Mouse (Mus musculus): ENCODE results near the gene Olfr1394. TPM values are rescaled to one million over a fixed set of nuclear protein-coding genes. Genes with fewer than 3 reads are reported as not detected.
A peak's percentile ranks its signal among the peaks of the same experiment; 100 is the strongest.
"Not testable (repeated sequence)": the region's sequence is repeated elsewhere in the genome, so short reads cannot be mapped to it uniquely, and the experiment has no call there.

Olfr1394 gene
- polyA plus RNA-seq, 1 experiment from 2014 or later = not detected

GRCm38 (mm10) chr11:49124169-49124568 lies 30.0 kb upstream of the Olfr1394 start:
- DNase-seq (ENCODE audit: low spot score, missing footprints) = no peak
- 85% methylated on average over 2 of the region's 2 CpGs for WGBS
- Histone ChIP-seq H3K27me3 (ENCODE audit: control insufficient read depth, insufficient read depth, low read length) (no peaks in the 10 kb centered on the region), H3K4me1 (ENCODE audit: control insufficient read depth, insufficient read depth, low read length) (no peaks in the 10 kb centered on the region), H3K9ac (ENCODE audit: low read length) (no peak overlapping the region), H3K36me3 (ENCODE audit: control insufficient read depth, insufficient read depth, low read length) (no peaks in the 10 kb centered on the region), H3K4me3 (ENCODE audit: low read depth, low read length) (no peak overlapping the region), H3K9me3 (ENCODE audit: control insufficient read depth, low read length) (no peaks in the 10 kb centered on the region), H3K4me2 (no peak overlapping the region), H3K27ac (ENCODE audit: low read depth, low read length) (no peak overlapping the region)
- ATAC-seq (ENCODE audit: low FRiP score) = no peak

GRCm38 (mm10) chr11:49141974-49142373 lies 12.2 kb upstream of the Olfr1394 start, which contains the start of gene Olfr1395:
TSS of gene Olfr1395 (plus strand) at chr11:49142274.
- Histone ChIP-seq H3K36me3 (ENCODE audit: control insufficient read depth, insufficient read depth, low read length) (no peaks in the 10 kb centered on the region), H3K27me3 (ENCODE audit: control insufficient read depth, insufficient read depth, low read length) (no peaks in the 10 kb centered on the region), H3K4me3 (ENCODE audit: low read depth, low read length) (no peak within 1 kb of the TSS), H3K4me1 (ENCODE audit: control insufficient read depth, insufficient read depth, low read length) (no peaks in the 10 kb centered on the region), H3K9ac (ENCODE audit: low read length) (no peak within 1 kb of the TSS), H3K27ac (ENCODE audit: low read depth, low read length) (no peak within 1 kb of the TSS), H3K9me3 (ENCODE audit: control insufficient read depth, low read length) (no peaks in the 10 kb centered on the region), H3K4me2 (no peak within 1 kb of the TSS)
- WGBS = 90% methylated on average over 6 of the region's 6 CpGs
- ATAC-seq (ENCODE audit: low FRiP score) (no peak), DNase-seq (ENCODE audit: low spot score, missing footprints) (no peak)

GRCm38 (mm10) chr11:49156821-49157814 lies 2.9 kb downstream of the Olfr1394 start:
- Histone ChIP-seq H3K9me3 (ENCODE audit: control insufficient read depth, low read length) (no peaks in the 10 kb centered on the region), H3K36me3 (ENCODE audit: control insufficient read depth, insufficient read depth, low read length) (no peaks in the 10 kb centered on the region), H3K27ac (ENCODE audit: low read depth, low read length) (no peak overlapping the region), H3K27me3 (ENCODE audit: control insufficient read depth, insufficient read depth, low read length) (no peaks in the 10 kb centered on the region), H3K9ac (ENCODE audit: low read length) (no peak overlapping the region), H3K4me2 (no peak overlapping the region), H3K4me1 (ENCODE audit: control insufficient read depth, insufficient read depth, low read length) (no peaks in the 10 kb centered on the region), H3K4me3 (ENCODE audit: low read depth, low read length) (no peak overlapping the region)
- 95% methylated on average over 2 of the region's 2 CpGs for WGBS
- ATAC-seq (ENCODE audit: low FRiP score) = no peak
- DNase-seq (ENCODE audit: low spot score, missing footprints) = peak; percentile 53

- peaks cover 8% of the 10 kb centered on the region for H3K27me3 ChIP-seq (ENCODE audit: control insufficient read depth, insufficient read depth, low read length)
- H3K36me3 ChIP-seq (ENCODE audit: control insufficient read depth, insufficient read depth, low read length) = no peaks in the 10 kb centered on the region
- H3K4me1 ChIP-seq (ENCODE audit: control insufficient read depth, insufficient read depth, low read length) = peaks cover 5% of the 10 kb centered on the region; the same call in 1 of the 2 replicates
- peak overlapping the region; percentile 28 for H3K4me3 ChIP-seq (ENCODE audit: low read depth, low read length)
- peak; percentile 84 for ATAC-seq (ENCODE audit: low FRiP score)
- no peak overlapping the region for H3K27ac ChIP-seq (ENCODE audit: low read depth, low read length)
- DNase-seq (ENCODE audit: low spot score, missing footprints) = peak; percentile 92
- H3K4me2 ChIP-seq = peak overlapping the region; percentile 61
- H3K9me3 ChIP-seq (ENCODE audit: control insufficient read depth, low read length) = no peaks in the 10 kb centered on the region
- WGBS = 6% methylated on average over 50 of the region's 50 CpGs
- peak overlapping the region; percentile 45; the same call in 1 of the 2 replicates for H3K9ac ChIP-seq (ENCODE audit: low read length)
Observed at GRCm38 (mm10) chr11:49168839-49169611, 14.8 kb downstream of the Olfr1394 start.

- no peak overlapping the region for H3K9ac ChIP-seq (ENCODE audit: low read length)
- H3K36me3 ChIP-seq (ENCODE audit: control insufficient read depth, insufficient read depth, low read length) = no peaks in the 10 kb centered on the region
- no peak overlapping the region for H3K4me2 ChIP-seq
- no peak overlapping the region for H3K27ac ChIP-seq (ENCODE audit: low read depth, low read length)
- DNase-seq (ENCODE audit: low spot score, missing footprints) = no peak
- peaks cover 8% of the 10 kb centered on the region for H3K27me3 ChIP-seq (ENCODE audit: control insufficient read depth, insufficient read depth, low read length)
- H3K4me3 ChIP-seq (ENCODE audit: low read depth, low read length) = no peak overlapping the region
- ATAC-seq (ENCODE audit: low FRiP score) = no peak
- no peaks in the 10 kb centered on the region for H3K9me3 ChIP-seq (ENCODE audit: control insufficient read depth, low read length)
- peaks cover 5% of the 10 kb centered on the region; the same call in 1 of the 2 replicates for H3K4me1 ChIP-seq (ENCODE audit: control insufficient read depth, insufficient read depth, low read length)
- 94% methylated on average over 4 of the region's 4 CpGs for WGBS
Observed at GRCm38 (mm10) chr11:49170576-49170975, 16.4 kb downstream of the Olfr1394 start.

- H3K4me1 ChIP-seq (ENCODE audit: control insufficient read depth, insufficient read depth, low read length) = no peaks in the 10 kb centered on the region
- no peaks in the 10 kb centered on the region for H3K9me3 ChIP-seq (ENCODE audit: control insufficient read depth, low read length)
- H3K36me3 ChIP-seq (ENCODE audit: control insufficient read depth, insufficient read depth, low read length) = no peaks in the 10 kb centered on the region
- no peak overlapping the region for H3K27ac ChIP-seq (ENCODE audit: low read depth, low read length)
- no peak overlapping the region for H3K9ac ChIP-seq (ENCODE audit: low read length)
- H3K27me3 ChIP-seq (ENCODE audit: control insufficient read depth, insufficient read depth, low read length) = no peaks in the 10 kb centered on the region
- 90% methylated on average over 8 of the region's 8 CpGs for WGBS
- H3K4me3 ChIP-seq (ENCODE audit: low read depth, low read length) = no peak overlapping the region
- DNase-seq (ENCODE audit: low spot score, missing footprints) (no peak), ATAC-seq (ENCODE audit: low FRiP score) (no peak)
- H3K4me2 ChIP-seq = no peak overlapping the region
Observed at GRCm38 (mm10) chr11:49175345-49175744, 21.2 kb downstream of the Olfr1394 start.

- H3K4me2 ChIP-seq; H3K36me3 ChIP-seq (ENCODE audit: control insufficient read depth, insufficient read depth, low read length); H3K4me1 ChIP-seq (ENCODE audit: control insufficient read depth, insufficient read depth, low read length); H3K9ac ChIP-seq (ENCODE audit: low read length); ATAC-seq (ENCODE audit: low FRiP score); H3K27ac ChIP-seq (ENCODE audit: low read depth, low read length); H3K9me3 ChIP-seq (ENCODE audit: control insufficient read depth, low read length); DNase-seq (ENCODE audit: low spot score, missing footprints); H3K4me3 ChIP-seq (ENCODE audit: low read depth, low read length); H3K27me3 ChIP-seq (ENCODE audit: control insufficient read depth, insufficient read depth, low read length): not testable (repeated sequence)
- 87% methylated on average over 4 of the region's 4 CpGs for WGBS
Observed at GRCm38 (mm10) chr11:49176047-49176779, 22.0 kb downstream of the Olfr1394 start.

- no peaks in the 10 kb centered on the region for H3K36me3 ChIP-seq (ENCODE audit: control insufficient read depth, insufficient read depth, low read length)
- no peak overlapping the region for H3K4me3 ChIP-seq (ENCODE audit: low read depth, low read length)
- no peaks in the 10 kb centered on the region for H3K4me1 ChIP-seq (ENCODE audit: control insufficient read depth, insufficient read depth, low read length)
- ATAC-seq (ENCODE audit: low FRiP score) (no peak), DNase-seq (ENCODE audit: low spot score, missing footprints) (no peak)
- 81% methylated on average over 1 of the region's 1 CpGs for WGBS
- no peak overlapping the region for H3K4me2 ChIP-seq
- H3K9ac ChIP-seq (ENCODE audit: low read length) = no peak overlapping the region
- no peaks in the 10 kb centered on the region for H3K27me3 ChIP-seq (ENCODE audit: control insufficient read depth, insufficient read depth, low read length)
- no peak overlapping the region for H3K27ac ChIP-seq (ENCODE audit: low read depth, low read length)
- no peaks in the 10 kb centered on the region for H3K9me3 ChIP-seq (ENCODE audit: control insufficient read depth, low read length)
Observed at GRCm38 (mm10) chr11:49183172-49183571, 29.0 kb downstream of the Olfr1394 start.
